Mouse (Mus musculus) lung, adult 18-20 months (tissue): Measurements from ENCODE around the gene Theg.

Experiments used
- DNase-seq, 2 experiments: peaks; one replicate each; pipeline ENCODE4 v3.0.0; 2022; ENCODE audit warnings: mixed read lengths in 2 of 2

Gene Theg

DNA sequence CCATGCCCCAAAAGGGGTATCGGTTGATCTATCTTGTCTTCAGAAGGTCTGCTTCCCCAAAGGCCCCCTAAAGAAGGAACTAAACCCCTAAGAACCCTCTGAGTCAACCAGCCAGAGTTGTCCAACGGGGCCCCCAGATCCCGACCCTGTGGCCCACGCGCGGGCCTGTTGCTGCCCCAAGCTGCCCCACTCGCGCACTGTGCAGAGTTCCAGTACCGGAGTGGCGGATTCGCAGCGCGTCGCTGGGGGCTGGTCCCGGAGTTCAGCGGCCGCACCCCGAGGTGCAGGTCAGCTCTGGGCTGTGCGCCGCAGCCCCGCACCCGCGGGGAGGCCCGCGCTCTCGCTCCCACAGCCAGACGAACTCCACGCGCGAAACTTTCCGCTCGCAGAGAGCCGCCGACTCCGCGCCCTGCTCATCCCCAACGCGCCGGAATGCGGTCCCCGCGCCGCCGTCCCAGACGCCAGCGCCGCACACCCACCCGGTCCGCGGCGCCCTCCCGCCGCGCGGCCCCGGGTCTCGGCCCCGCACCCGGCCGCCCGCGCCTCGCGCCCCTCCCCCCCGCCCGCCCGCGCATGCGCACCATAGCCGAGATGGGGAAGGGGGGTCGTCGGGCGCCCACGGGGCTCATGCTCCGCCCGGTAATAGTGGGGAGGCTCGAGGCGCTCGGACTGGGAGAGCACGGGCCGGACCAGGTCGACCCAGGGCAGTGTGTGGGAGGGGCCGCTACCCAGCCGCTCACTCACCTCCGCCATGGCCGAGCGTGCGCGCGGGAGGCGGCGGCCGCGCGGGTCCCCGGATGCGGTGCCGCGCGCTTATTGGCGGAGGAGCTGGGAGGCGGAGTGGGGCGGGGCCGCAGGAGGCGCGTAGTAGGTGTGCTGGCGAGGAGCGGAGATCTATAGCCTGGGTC lies 32.5 kb downstream of the Theg start, which contains the start of gene Mier2:
Gene Mier2 (minus strand): TSS at position 870 of the 908 bp plus-strand sequence.
- peak; percentile 78 to 79 for DNase-seq

DNA sequence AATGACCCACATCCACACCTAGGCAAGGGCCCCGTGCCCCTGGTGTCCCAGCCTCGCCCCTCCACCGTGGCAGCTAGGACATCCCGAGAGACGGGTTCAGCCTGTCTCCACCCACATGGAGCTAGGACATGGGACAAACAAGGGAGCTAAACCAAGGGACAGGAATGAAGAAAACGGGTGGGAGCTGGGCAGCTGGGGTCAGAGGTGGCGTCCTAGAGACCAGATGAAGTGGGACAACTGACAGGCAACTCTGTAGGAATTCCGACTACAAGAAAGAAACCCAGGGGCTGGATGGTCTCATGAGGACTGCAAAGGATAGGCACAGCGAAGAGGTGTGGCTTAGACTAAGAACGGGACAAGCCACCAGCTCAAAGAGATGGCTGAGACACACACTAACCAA lies 33.4 kb downstream of the Theg start:
- DNase-seq, result peak in 1 of 2 experiments; percentile 3

DNA sequence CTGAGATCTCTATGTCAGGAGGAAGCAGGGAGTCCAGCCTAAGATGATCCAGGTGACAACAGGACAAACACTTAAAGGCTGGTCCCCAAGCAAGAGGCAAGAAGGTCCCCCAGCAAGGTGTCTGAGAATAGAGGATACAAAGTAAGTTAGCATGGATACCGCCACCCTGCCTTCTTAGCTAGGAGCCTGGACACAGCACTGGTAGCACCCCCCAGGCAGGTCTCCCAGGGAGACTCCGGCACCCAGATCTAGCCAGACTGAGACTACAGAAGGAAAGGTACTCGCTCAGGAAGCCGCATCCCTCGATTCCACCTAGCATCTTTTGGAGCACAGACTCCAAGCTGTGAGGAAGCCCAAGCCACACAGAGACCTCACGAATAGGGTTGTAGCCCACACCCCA lies 34.0 kb downstream of the Theg start:
- no peak for DNase-seq

DNA sequence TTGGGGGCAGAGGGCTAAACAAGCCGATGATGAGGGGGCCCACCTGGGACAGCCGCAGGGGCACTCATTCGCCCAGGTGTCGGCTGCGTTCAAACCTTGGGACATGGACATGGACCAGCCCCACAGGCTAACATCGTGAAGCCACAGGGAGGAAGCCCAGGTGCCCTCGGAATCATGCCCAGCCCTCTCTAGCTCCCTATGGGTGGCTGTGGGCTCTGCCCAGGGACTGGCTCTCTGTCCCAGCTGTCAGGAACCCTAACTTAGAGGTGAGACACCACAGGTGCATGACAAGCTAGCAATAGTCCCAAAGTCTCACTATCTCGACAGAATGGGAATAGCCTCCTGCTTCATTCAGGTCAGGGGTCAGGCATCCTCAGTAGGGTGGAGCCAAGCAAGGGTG lies 34.6 kb downstream of the Theg start:
- peak in 1 of 2 experiments; percentile 1 for DNase-seq

DNA sequence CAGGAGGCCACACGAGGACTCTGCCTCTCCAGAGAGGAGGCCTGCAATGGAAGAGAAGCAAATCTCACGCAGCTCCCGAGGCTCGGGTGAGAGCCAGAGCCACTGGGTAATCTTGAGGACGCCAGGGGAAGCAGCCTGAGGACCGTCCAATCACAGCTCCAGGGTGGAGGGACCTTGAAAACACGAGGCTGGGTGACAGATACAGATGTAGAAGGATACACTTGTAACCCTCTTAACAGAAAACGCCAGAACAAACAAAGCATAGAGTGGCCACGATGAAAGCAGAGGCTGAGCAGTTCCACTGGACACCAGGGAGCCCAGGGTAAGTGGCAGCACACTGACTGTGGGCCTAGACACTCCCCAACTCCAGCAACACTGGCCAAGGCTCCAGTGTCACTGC lies 36.8 kb downstream of the Theg start:
- DNase-seq, result peak in 1 of 2 experiments; percentile 2

DNA sequence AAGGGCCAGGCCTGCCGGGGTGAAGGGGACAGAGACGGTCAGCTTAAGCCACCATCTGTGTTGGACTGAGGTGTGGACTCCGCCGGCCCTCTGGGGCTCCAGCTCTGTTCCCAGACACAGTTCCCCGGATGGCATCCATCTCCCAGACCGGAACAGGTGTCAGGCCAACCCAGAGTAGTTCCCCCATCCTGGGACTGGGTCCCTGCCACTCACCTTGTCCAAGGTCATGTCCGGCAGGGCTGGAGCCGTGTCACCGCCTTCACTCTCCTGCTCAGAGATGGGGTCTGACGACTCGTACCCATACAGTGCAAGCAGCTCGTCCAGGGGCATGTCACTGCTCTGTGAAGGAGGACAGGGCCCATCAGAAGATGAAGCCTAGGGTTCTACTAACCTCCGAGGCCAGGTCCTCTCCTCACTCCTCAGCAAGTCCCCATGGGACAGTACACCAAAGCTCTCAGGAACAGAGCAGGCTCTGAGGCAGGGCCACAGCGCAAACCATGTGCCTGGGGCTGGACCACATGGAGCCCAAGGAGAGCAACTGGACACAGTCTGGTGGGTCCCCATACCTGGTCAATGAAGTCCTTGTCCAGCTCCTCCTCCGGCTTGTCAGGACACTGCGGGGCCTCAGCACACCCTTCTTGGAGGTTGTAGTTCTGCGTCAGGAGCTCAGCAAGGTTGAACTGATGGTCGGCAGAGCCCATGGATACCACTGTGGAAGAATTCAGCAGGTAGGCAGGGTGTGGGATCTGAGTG lies 38.0 kb downstream of the Theg start:
- DNase-seq, result peak in 1 of 2 experiments; percentile 2

DNA sequence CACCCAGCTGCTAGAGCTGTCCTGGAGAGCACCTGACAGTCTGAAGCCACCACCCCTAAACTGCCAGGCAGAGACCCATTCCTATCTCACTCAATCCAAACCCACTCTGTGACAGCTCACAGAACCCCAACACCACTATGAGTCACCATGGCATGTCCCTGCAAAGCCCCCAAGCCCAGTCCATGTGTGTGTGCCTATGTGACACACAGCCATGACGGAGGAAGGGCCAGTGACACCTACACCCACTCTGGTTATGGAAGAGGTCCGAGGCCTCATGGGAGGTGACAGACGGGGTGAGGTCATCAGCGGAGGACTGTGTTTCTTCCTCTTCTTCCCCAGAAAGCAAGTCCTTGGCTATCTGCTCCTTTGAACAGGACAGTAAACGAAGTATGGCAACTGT lies 38.6 kb downstream of the Theg start:
- peak in 1 of 2 experiments; percentile 2 for DNase-seq

DNA sequence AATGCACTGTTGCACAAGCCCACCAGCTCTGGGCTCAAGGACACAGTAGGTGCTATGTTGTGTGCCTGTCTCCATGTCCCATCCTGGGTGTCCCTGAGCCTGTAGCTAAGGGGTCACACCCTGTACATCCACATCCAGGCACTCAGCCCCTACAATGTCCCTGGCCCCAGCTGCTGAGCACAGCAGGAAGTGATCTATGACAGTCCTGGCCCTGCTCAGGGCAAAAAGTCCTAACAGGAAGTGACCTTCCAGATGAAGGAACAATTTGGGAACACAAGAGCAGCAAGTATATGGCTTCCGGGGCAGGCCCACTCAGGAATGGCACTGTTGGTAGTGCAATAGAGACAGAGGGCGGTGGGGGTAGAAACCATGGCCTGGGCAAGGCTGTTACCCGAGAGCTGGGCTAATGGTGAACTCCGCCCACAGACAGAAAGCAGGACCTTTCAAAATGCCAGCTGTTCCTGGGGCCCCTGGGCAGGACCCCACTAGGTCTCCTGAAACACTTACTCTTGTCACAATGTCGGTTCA lies 39.9 kb downstream of the Theg start:
- peak in 1 of 2 experiments; percentile 4 for DNase-seq

DNA sequence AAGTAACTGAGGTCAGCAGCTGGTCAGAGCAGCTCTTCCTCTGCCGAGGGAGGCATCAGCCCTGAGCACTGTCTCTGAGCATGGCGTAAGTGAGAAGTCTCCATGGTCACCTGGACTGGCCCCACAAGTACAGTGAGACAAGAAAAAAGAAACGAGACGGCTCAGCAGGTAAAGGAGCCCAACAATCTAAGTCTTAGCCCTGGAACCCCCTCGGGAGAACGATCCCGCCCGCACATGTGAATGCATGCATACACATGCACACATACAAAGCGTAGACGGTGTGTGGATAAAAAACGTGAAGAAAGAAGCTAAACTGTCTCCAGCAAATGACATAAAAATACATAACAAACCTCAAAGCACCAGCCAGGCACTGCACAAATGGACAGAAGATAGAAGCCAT lies 40.6 kb downstream of the Theg start:
- peak in 1 of 2 experiments; percentile 1 for DNase-seq

DNA sequence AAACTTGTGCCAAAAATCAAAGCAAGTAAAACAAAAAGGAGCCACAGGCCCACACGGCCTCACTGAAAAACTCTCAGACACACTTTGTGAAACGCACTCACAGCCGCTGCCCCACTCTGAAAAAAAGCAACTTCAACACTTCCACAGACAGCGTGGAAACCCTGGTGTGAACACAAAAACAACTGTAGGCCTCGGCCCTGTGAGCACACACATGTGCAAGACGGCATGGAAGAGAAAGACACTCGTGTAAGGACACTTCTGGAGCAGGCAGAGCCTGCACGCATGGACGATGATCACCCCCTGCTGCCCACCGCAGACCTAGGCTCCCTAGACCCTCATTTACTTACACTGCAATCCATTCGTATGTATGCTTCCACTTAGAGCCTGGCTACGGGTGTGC lies 41.2 kb downstream of the Theg start:
- no peak for DNase-seq

DNA sequence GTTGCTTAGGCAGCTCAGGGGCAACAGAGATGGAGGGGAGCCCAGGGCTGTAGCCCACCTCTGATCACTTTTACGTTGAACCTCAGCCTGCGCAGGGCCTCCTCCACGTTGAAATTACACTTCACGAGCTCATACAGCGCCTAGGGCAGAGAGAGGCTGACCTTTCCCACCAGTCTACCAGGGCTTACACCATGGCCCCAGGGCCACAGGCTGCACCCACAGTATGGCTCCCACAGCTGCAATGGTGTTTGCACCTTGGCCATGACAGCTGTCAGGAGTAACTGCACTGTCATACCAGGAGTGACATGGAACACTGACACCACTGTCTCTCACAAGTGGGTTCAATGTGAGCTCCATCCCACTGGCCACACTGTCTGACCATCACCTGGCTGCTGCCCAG lies 42.5 kb downstream of the Theg start:
- no peak for DNase-seq

DNA sequence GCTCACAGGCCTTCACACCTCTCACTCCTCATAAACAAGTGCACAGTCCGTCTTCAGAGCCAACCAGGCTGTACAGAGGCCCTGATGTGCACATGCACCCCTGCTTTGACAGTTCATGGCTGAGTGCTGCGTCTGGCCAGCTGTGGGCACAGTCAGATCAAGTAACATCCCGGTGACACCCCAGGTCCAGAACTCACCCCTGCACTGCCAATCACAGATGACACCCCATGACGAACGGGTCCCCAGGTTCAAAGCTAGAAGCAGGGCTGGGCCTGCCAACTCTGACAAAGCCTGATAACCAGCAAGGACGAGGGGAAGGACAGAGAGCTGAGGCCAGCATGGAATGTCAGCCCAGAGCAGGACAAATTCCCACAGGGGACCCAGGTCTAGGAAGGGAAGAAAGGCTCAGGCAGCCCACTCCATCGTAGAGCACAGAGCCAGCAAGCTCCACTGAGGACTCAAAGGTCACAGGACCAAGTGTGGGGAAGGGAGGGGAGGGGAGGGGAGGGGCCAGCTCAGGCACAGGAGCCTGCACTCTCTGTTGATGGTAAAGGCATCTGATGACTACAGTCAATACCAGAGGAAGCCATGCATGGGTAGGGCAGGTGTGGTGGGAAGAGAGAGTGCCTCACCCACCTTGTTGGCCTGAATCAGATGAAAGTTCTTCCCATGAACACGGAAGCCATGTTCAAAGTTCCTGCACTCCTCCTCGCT lies 43.1 kb downstream of the Theg start:
- DNase-seq, result peak in 1 of 2 experiments; percentile 2

DNA sequence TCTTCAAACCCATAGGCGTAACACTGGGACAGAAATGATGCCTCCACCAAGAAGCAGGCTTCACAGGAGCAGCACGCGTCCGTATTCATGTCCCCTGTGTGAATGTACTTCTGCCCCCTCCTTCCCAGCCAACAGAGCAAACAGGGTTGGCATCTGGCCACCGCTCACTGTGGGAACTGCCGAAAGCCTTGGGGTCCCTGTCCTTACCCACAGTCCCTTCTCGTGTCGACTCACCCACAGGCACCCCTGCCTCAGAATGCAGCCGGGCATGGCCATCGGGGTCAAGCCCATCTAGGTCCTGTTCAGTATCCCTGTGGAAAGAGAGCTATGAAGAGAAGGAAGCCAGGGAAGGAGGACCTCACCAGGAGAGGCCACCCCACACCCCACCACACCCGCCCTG lies 45.0 kb downstream of the Theg start:
- DNase-seq, result peak in 1 of 2 experiments; percentile 1

DNA sequence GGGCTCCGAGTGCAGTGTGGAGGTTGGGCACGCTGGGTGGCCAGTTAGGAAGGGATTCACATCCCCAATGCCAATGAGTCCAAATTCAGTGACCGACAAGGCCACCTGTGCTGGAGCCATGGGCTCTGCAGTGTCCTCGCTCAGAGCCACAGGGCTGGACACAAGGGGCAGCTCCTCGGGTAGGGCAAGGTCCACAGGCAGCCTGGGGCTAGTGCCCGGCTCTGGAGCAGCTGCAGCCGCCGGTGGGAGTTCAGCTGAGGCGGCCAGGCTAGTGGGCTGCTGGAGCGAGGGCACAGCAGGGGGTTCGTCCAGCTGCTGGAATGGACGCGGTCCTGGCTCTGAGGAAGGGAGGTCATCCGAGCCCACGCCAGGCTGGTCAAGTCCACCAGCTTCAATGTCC lies 45.6 kb downstream of the Theg start:
- DNase-seq, result peak in 1 of 2 experiments; percentile 2

DNA sequence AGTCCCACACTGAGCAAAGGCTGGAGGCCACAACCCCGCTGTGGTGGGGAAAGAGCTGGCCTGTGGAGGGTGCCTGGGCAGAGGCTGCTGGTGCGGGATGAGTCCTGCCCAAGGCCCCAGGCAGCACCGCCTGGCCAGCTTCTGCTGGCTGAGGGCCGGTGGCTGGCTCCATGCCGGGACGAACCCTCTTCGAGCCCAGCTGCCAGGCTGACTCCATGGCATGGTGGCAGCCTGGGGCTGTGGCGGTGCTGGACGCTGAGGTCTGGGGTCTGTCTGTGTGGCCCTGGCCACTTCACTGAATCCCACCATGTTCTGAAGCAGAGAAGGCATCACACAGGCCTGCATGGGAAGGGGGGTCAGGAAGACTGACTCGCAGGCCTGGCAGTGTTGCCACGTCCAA lies 46.4 kb downstream of the Theg start:
- peak in 1 of 2 experiments; percentile 1 for DNase-seq

DNA sequence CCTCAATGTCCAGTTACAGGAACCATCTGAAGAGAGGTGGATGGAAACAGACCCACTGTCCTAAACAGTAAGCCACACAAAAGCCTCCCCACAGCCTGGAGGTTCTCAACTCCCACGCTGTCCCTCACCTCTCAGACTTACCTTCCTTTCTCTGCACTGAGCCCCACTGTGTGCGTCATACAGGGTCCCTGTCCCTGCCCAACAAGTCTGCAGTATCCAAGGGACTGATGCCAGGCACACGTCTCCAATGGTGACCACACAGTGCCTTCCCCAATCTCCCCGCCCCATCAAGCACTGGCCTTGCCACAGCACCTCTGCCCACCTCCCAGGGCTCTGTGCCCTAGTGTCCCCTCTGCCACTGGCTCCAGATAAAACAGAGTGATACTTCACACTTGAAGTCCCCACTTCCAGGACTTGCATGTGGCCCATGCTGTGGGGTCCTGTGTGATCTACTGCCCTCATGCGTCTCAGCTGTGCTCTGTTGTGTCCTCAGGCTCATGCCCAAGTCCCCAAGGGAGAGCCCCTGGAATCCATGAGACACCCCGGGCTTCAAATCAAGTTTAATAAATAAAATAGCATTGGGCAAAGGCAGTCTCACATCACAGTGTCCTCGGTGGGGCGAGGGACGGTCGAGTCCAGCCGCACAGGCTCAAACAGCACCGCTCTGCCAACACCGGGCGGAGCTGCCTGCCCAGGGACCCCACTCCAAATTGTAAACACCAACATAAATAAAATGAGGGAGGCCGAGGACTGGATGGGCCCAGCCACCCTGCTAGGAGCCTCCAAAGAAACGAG lies 47.2 kb downstream of the Theg start:
- DNase-seq, result peak in 1 of 2 experiments; percentile 1

DNA sequence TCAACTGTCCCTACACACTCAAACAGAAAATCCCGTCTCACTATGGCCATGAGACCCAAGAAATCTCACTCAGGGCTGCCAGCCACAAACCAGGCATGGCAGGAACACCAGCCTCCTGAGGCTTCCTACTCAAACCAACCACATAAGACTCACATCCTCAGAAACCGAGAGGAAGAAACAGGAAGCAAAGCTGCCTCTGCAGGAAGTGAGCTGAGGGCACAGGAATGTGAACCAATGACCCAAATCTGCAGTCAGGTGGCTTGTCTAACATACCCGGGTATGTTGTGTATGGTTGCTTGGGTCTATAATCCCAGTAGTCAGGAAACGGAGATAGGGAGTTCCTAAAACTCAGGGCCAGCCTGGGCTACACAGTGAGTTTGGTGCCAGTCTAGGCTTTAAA lies 48.3 kb downstream of the Theg start:
- DNase-seq, result no peak

DNA sequence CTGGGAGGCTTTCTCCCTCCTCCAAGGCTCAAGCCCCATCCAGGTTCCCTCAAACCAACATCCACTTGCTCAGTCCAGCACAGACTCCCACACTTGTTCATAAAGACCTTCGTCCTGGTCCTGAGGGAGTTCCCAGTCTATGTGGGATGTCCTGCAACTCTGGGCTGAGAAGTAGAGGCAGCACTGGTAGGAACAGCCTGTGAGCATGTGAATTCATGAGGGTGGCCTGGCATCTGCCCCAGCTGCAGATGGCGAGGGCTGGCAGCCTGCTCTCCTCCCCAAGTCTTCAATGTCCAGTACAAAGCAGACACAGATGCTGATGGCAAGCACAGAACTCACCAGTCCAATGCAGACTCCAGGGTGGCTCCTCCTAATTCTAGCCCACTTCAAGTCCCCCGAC lies 48.8 kb downstream of the Theg start:
- peak in 1 of 2 experiments; percentile 1 for DNase-seq

DNA sequence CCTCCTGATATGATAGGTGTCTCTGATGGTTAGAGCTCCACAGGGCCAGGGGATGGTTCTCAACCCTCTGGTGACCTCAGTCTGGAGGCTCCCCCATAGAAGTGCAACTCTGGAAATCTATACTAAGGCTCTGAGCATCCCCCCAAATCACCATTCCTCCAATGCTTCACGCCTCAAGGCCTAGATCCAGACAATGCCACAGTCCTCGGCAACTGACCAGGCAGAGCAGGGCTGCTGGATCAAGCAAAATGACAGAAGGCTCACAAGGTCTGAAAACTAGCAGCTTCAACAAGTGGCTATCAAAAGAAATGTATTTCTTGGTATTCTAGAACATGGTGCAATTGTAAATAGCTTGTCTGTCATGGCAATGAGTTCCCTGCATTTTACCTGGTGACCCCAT lies 49.4 kb downstream of the Theg start:
- no peak for DNase-seq

DNA sequence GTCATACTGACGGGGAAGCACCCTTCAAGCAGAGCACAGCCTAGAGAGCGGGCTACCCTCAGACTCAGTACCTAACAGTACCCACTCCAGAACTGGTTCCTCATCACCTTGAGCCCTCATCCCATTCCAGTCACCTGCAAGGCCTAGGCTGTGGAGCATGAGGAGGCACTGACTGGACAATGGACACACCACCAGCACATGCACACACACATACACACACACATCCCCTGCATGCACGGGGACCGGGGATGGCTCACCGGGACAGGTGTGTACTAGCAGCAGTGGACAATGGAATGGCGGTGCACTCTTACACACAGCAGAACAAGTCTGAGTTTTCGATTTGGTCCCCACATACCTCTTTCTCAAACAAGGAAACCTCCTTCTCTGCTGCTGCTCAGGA lies 49.9 kb downstream of the Theg start:
- DNase-seq, result no peak

DNA sequence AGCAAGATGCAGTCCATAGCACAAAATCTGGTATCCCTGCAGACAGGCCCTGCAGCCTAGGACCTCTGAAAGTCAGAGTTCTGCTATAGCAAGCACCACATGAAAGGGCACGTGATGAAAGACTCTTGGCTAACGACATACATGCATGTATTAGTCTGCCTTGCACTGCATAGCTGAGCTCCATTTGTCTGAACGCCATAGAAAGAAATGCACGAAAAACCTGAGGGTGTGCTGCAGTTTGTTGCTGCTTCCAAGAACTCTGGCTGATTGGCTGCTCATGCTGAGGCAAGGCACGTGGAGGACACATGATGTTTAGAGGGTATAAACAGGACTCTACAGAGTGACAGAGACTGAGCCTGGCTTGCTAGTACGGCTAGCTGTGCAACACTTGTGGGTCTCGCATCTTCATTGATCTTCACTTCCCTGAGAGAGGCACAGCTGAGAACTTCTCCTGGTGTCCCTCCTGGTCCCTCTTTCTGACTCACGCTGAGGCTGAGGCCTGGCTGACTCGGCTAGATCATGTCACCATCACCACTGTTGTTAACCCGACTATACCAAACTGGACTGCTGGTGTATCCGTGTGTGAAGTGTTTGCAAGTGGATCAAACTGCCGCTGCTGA lies 50.6 kb downstream of the Theg start:
- peak in 1 of 2 experiments; percentile 1 for DNase-seq
